Mouse (Mus musculus): ENCODE measurements at regions not wholly inside any gene's neighbourhood (a gene's known extent, or its start where the extent isn't known, plus 50 kb on each side); places are given as distances from the start of the nearest gene placed in this dataset.

- TF ChIP-seq CTCF (IDR thresholded peaks at IDR 0.05; ENCODE audit: low read depth, low read length) (no peak), TAL1 (conservative IDR thresholded peaks at IDR 0.05; ENCODE audit: low read depth, low read length) (no peak), POLR2AphosphoS5 (IDR thresholded peaks at IDR 0.05; ENCODE audit: insufficient replicate concordance, low read depth, low read length) (no peak), GATA2 (IDR thresholded peaks at IDR 0.05; ENCODE audit: borderline replicate concordance, low read depth, low read length) (no peak)
Observed at GRCm38 (mm10) chr3:117440294-117440693, 79.6 kb upstream of the Plppr4 start.
